Mouse (Mus musculus) liver, embryonic 16.5 days (tissue): ENCODE results near the gene Eno4. TPM values are rescaled to one million over a fixed set of nuclear protein-coding genes. Genes with fewer than 3 reads are reported as not detected.

Source experiments
- ATAC-seq: fragments of 200-750 bp; cut with Nextera tagmentation; 2 replicates; pipeline ENCODE4 v1.8.0; 2017; ENCODE audit warnings: low read depth, mild to moderate bottlenecking, moderate number of reproducible peaks, moderate library complexity
- H3K27ac ChIP-seq: fragments of 300-500 bp; sonication (generic); 2 replicates; pipeline ENCODE4 v1.5.1; 2014; ENCODE audit warnings: mild to moderate bottlenecking, low read length
- H3K27me3 ChIP-seq: fragments of 300-500 bp; sonication (generic); 2 replicates; pipeline ENCODE4 v1.6.1; 2014; ENCODE audit warnings: low read depth, low read length, mixed read lengths; ENCODE audit not compliant: control insufficient read depth, insufficient read depth
- H3K36me3 ChIP-seq: fragments of 300-500 bp; sonication (generic); 2 replicates; pipeline ENCODE4 v1.6.1; 2014; ENCODE audit warnings: mild to moderate bottlenecking; ENCODE audit not compliant: control insufficient read depth, insufficient read depth
- H3K4me1 ChIP-seq: fragments of 300-500 bp; sonication (generic); 2 replicates; pipeline ENCODE4 v1.6.1; 2014; ENCODE audit warnings: low read depth, low read length, mixed read lengths; ENCODE audit not compliant: control insufficient read depth
- H3K4me2 ChIP-seq: fragments of 300-500 bp; sonication (generic); 2 replicates; pipeline ENCODE4 v1.6.1; 2014; ENCODE audit warnings: low read depth, low read length, mixed read lengths
- H3K4me3 ChIP-seq: fragments of 300-500 bp; sonication (generic); 2 replicates; pipeline ENCODE4 v1.5.1; 2014; ENCODE audit warnings: low read depth, mild to moderate bottlenecking, low read length
- H3K9ac ChIP-seq: fragments of 300-500 bp; sonication (generic); 2 replicates; pipeline ENCODE4 v1.6.1; 2014; ENCODE audit warnings: low read depth, low read length
- H3K9me3 ChIP-seq: fragments of 300-500 bp; sonication (generic); replicated peaks from 2 replicates; pipeline ENCODE4 v1.6.1; 2016; ENCODE audit warnings: low read length; ENCODE audit not compliant: control insufficient read depth
- WGBS: fragments of 180-500 bp; shearing (Covaris S2); extraction: QIAGEN DNeasy Blood & Tissue Kit; methylation state at CpG from one replicate; pipeline ENCODE4 v1.1.7; 2014; ENCODE audit not compliant: insufficient replicate concordance; 5-methylcytosine and 5-hydroxymethylcytosine counted together
- polyA plus RNA-seq: library from polyadenylated mRNA; unstranded; fragments of >200 nt; fragmentation: Nextera tagmentation; extraction: Ambion mirVana; gene quantifications from 2 replicates; pipeline ENCODE4 v1.2.1, GENCODE M21; 2015

Gene Eno4
- polyA plus RNA-seq, 1 experiment from 2014 or later = 0.05 TPM

DNA sequence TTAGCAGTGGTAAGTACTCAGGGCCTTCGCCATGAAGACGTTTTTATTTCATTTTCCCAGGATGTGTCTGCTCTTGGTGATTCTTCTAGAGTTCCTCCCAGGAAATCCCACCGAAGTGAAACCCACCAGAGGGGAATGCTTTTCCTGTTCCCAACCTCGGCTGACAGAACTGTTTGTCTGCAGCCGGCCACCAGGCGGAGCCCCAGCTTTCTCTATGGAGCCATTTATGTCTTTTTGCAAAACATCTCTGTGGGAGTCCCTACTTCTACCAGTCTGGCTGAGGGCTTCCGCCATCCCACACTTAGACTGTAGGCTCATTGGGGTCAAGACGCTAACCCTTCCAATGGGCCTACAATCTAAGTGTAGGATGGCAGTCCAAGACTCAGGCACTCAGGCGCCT is 31.8 kb upstream of the Eno4 start:
- no peaks in the 10 kb centered on the region for H3K36me3 ChIP-seq
- peaks cover 2% of the 10 kb centered on the region; the same call in 1 of the 2 replicates for H3K27me3 ChIP-seq
- H3K9ac ChIP-seq = no peak overlapping the region
- H3K4me3 ChIP-seq = peak overlapping the region; percentile 36
- no peaks in the 10 kb centered on the region for H3K4me1 ChIP-seq
- no peak for ATAC-seq
- H3K9me3 ChIP-seq = no peaks in the 10 kb centered on the region
- no peak overlapping the region for H3K27ac ChIP-seq
- 8% methylated on average over 9 of the region's 9 CpGs for WGBS
- peak overlapping the region; percentile 32 for H3K4me2 ChIP-seq

DNA sequence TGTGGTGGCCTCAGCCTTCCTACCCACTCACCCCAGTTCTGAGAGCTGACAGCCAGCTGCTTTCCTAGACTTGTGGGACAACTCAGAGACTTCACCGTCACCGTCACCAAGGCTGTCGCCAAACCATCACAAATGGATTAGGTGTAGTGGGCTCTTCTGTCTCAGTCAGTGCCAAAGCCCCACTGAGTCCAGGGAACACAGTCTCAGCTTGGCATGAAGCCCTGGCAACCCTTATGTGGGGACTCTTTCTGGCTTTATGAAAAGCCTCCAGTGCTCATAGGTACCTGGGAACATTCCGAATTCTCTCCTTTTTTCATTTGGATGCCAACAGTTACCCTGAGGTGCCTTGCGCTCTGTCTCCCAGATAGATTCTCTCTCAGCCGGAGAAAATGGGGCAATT is 29.9 kb upstream of the Eno4 start:
- Histone ChIP-seq H3K4me1 (no peaks in the 10 kb centered on the region), H3K9ac (no peak overlapping the region), H3K4me3 (no peak overlapping the region), H3K27ac (no peak overlapping the region), H3K9me3 (no peaks in the 10 kb centered on the region), H3K36me3 (no peaks in the 10 kb centered on the region), H3K27me3 (peaks cover 2% of the 10 kb centered on the region; the same call in 1 of the 2 replicates), H3K4me2 (no peak overlapping the region)
- 60% methylated on average over 6 of the region's 6 CpGs for WGBS
- no peak for ATAC-seq

DNA sequence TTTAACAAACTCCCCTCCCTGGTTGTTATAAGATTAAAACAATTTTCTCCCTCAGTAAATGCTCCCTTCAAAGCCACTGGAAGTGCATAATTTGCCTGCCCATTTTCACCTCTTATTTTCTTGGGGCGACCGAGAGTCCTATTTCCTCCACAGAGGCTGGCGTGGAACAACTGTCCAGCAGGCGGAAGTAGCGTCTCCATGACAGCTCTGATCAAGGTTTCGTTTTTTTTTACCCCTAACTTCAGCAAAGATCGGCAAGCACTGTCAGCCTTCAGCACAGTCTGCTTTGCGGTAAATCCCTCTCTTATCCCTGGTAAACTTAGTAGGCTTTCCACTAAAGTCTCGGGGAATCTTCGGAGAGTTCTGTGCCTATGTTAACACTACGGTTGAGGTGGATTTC is 24.6 kb upstream of the Eno4 start:
- peak overlapping the region; percentile 29; the same call in 1 of the 2 replicates for H3K4me3 ChIP-seq
- no peaks in the 10 kb centered on the region for H3K4me1 ChIP-seq
- H3K9me3 ChIP-seq = no peaks in the 10 kb centered on the region
- no peaks in the 10 kb centered on the region for H3K36me3 ChIP-seq
- no peak overlapping the region for H3K9ac ChIP-seq
- no peak overlapping the region for H3K27ac ChIP-seq
- no peak for ATAC-seq
- H3K27me3 ChIP-seq = no peaks in the 10 kb centered on the region
- peak overlapping the region; percentile 33 for H3K4me2 ChIP-seq
- 8% methylated on average over 11 of the region's 11 CpGs for WGBS

DNA sequence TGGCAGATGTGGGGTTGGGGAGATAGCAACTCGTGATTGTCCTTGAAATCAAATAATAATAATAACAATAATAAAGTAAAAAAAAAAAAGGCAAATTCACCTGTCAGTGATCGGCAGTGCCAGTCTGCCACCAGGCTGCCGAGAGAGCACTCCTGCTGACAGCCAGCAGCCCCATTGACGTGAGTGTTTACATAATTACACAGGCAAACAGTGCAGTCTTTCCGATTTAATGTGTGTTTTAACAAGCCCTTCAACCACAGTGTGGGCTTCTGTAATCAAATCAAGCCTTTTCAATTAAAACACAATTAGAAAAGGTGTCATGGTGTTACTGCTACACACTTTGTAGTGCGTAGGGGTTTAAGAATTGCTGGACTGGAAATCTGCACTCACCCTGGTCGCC is 24.1 kb upstream of the Eno4 start:
- H3K27ac ChIP-seq = no peak overlapping the region
- no peak for ATAC-seq
- H3K27me3 ChIP-seq = no peaks in the 10 kb centered on the region
- peak overlapping the region; percentile 33 for H3K4me2 ChIP-seq
- no peaks in the 10 kb centered on the region for H3K9me3 ChIP-seq
- WGBS = 24% methylated on average over 7 of the region's 7 CpGs
- H3K9ac ChIP-seq = no peak overlapping the region
- no peaks in the 10 kb centered on the region for H3K4me1 ChIP-seq
- no peaks in the 10 kb centered on the region for H3K36me3 ChIP-seq
- H3K4me3 ChIP-seq = no peak overlapping the region

DNA sequence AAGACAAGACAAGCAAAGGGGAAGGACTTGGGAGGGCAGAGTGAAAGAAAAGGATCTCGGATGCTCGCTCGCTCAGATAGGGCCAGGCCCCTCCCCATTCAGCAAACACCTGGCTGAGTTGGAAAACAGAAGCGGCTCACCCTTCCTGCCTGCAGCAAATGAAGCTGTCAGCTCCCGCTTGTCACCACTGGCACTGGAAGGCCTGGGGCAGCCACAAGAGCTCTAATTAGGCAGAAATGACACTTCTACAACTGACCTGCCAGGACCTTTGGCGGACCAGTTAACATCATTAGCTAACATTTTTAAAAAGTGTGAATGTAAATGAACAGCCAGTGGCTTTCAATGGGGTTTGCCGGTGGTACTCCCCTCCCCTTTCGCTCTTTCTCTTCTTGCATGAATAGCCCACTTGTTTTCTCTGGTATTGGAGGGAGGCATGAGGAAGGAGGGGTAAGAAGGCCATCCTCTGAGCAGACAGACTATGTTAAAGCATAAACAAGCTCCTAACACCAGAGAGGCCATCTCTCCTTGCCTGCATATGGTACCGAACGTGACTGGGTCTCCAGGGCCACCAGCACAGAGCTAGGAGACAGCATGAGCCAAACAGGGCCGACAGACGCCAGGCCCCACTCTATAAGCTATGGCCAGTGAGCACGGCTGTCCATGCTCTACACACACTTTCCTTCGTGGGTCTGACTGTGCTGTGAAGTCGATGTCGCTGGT is 12.0 kb upstream of the Eno4 start:
- no peak for ATAC-seq
- Histone ChIP-seq H3K4me1 (no peaks in the 10 kb centered on the region), H3K27me3 (peaks cover 3% of the 10 kb centered on the region; the same call in 1 of the 2 replicates), H3K9me3 (no peaks in the 10 kb centered on the region), H3K9ac (no peak overlapping the region), H3K27ac (no peak overlapping the region), H3K4me2 (no peak overlapping the region), H3K4me3 (no peak overlapping the region), H3K36me3 (no peaks in the 10 kb centered on the region)
- whole genome bisulfite sequencing = 39% methylated on average over 16 of the region's 16 CpGs

DNA sequence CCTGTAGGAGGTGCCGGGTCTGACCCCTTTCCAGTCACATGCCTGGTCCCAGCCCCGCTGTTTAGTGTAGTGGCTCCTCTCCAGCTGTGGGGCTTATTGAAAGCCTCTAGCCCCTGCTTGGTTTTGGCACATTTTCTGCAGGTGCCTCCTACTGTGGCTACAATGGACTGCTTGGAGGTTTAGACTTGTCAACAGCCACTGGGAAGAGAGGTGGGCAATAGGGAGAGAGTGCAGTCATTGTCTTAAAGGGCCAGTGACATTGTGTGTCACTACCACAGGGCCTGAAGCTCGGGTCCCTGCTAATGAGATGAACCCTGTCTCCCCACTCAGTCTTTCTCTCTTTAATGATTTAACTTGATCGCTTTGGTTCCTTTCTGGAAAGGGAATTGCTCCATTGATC is 10.2 kb upstream of the Eno4 start:
- Histone ChIP-seq H3K36me3 (no peaks in the 10 kb centered on the region), H3K9ac (no peak overlapping the region), H3K4me3 (no peak overlapping the region), H3K27ac (no peak overlapping the region), H3K9me3 (no peaks in the 10 kb centered on the region), H3K4me1 (no peaks in the 10 kb centered on the region), H3K27me3 (peaks cover 3% of the 10 kb centered on the region; the same call in 1 of the 2 replicates), H3K4me2 (no peak overlapping the region)
- 32% methylated on average over 4 of the region's 4 CpGs for WGBS
- no peak for ATAC-seq

DNA sequence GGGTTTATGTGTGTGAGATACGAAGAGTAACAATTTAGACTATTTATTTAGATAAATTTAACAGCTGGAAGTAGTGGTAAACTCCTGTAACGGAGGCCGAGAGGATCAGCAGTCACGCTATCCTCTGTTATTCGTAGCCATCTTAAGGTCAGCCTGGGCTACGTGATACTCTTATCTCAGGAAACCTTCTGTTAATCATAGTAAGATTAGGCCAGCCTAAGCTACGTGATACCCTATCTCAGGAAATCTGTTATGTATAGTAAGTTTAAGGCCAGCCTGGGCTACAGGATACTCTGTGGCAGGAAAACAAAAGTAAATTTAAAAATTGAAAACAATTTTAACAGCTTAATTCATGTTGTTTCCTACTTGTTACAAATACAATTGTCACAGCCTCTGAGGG is 2.7 kb downstream of the Eno4 start:
- Histone ChIP-seq H3K27me3 (no peaks in the 10 kb centered on the region), H3K9me3 (no peaks in the 10 kb centered on the region), H3K36me3 (no peaks in the 10 kb centered on the region), H3K27ac (no peak overlapping the region), H3K4me1 (no peaks in the 10 kb centered on the region), H3K4me3 (no peak overlapping the region), H3K4me2 (no peak overlapping the region), H3K9ac (no peak overlapping the region)
- WGBS = 38% methylated on average over 7 of the region's 7 CpGs
- no peak for ATAC-seq

DNA sequence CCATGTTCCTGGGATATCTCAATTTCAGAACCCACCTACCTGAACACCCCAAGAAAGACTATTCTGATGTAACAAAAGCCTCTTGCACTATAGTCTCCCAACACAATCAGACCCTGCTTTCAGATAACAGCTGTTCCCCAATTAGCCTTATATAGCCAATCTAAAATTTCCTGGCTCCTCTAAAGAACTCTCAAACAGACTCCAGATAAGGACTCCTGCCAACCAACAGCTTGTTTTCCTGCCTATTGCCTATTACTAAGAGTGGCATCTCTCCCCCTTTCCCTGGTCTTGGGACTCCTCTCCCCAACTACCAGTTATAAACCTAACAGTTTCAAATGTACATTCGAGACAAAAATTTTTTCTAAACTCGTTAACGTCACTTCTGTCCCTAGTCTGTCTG is 8.3 kb downstream of the Eno4 start:
- Histone ChIP-seq H3K4me2 (no peak overlapping the region), H3K9ac (no peak overlapping the region), H3K9me3 (no peaks in the 10 kb centered on the region), H3K36me3 (no peaks in the 10 kb centered on the region), H3K4me3 (no peak overlapping the region), H3K27ac (no peak overlapping the region), H3K27me3 (peaks cover 7% of the 10 kb centered on the region; the same call in 1 of the 2 replicates), H3K4me1 (no peaks in the 10 kb centered on the region)
- 67% methylated on average over 3 of the region's 3 CpGs for WGBS
- ATAC-seq = no peak

DNA sequence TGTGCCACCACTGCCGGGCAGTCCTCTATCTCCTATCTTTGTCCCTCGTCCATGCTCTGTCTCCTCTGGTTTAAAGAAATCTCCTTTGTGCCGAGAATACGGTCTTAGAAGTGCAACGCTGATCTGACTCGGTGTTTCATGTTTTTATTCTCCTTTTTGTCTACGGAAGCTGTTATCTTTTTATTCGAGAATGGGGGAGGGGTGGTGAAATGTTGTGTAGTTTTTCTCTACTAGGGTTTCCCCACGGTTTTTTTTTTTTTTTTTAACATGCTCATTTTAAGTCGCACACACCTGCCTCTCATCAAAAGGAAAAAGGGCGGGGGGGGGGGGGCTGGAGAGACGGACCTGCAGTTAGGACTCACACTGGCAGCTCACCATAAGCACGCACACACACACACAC is 9.0 kb downstream of the Eno4 start:
- no peak overlapping the region for H3K9ac ChIP-seq
- no peak overlapping the region for H3K4me3 ChIP-seq
- no peak overlapping the region for H3K4me2 ChIP-seq
- no peak overlapping the region for H3K27ac ChIP-seq
- ATAC-seq = no peak
- H3K27me3 ChIP-seq = peaks cover 7% of the 10 kb centered on the region; the same call in 1 of the 2 replicates
- H3K9me3 ChIP-seq = no peaks in the 10 kb centered on the region
- H3K36me3 ChIP-seq = no peaks in the 10 kb centered on the region
- H3K4me1 ChIP-seq = no peaks in the 10 kb centered on the region
- WGBS = 49% methylated on average over 12 of the region's 13 CpGs
